Mouse (Mus musculus) hindbrain, postnatal 0 days (tissue): Measurements from ENCODE around the gene Tmprss13. TPM values are rescaled to one million over a fixed set of nuclear protein-coding genes. Genes with fewer than 3 reads are reported as not detected.

Experiments used
- ATAC-seq: fragments of 200-750 bp; cut with Nextera tagmentation; 2 replicates; pipeline ENCODE4 v1.8.0; 2017; ENCODE audit warnings: mild to moderate bottlenecking, moderate TSS enrichment, moderate library complexity
- DNase-seq: peaks from one replicate; pipeline ENCODE4 v3.0.0-alpha.2; 2015; ENCODE audit warnings: low spot score
- H3K27ac ChIP-seq: fragments of 300-500 bp; sonication (generic); 2 replicates; pipeline ENCODE4 v1.5.1; 2014; ENCODE audit warnings: mild to moderate bottlenecking
- H3K27me3 ChIP-seq: fragments of 300-500 bp; sonication (generic); 2 replicates; pipeline ENCODE4 v1.6.1; 2014; ENCODE audit warnings: low read length, mixed read lengths; ENCODE audit not compliant: insufficient read depth
- H3K36me3 ChIP-seq: fragments of 300-500 bp; sonication (generic); 2 replicates; pipeline ENCODE4 v1.6.1; 2014; ENCODE audit warnings: low read length, mixed read lengths; ENCODE audit not compliant: insufficient read depth
- H3K4me1 ChIP-seq: fragments of 300-500 bp; sonication (generic); 2 replicates; pipeline ENCODE4 v1.6.1; 2014; ENCODE audit warnings: antibody characterized with exemption, low read length, mixed read lengths; ENCODE audit not compliant: insufficient read depth
- H3K4me2 ChIP-seq: fragments of 300-500 bp; sonication (generic); 2 replicates; pipeline ENCODE4 v1.6.1; 2014; ENCODE audit warnings: low read depth, mild to moderate bottlenecking, low read length, moderate library complexity, mixed read lengths
- H3K4me3 ChIP-seq: fragments of 300-500 bp; sonication (generic); 2 replicates; pipeline ENCODE4 v1.5.1; 2014; ENCODE audit warnings: low read length
- H3K9ac ChIP-seq: fragments of 300-500 bp; sonication (generic); replicated peaks from 2 replicates; pipeline ENCODE4 v1.6.1; 2014; ENCODE audit warnings: mild to moderate bottlenecking, low read length, moderate library complexity, mixed read lengths
- H3K9me3 ChIP-seq: fragments of 300-500 bp; sonication (generic); 2 replicates; pipeline ENCODE4 v1.6.1; 2016; ENCODE audit warnings: low read length, mixed read lengths
- CTCF ChIP-seq: IDR thresholded peaks from 2 replicates; pipeline ENCODE4 v1.5.1; 2016; ENCODE audit warnings: antibody characterized with exemption, control low read depth, low read depth
- WGBS: fragments of 180-500 bp; shearing (Covaris S2); extraction: QIAGEN DNeasy Blood & Tissue Kit; methylation state at CpG from one replicate; pipeline ENCODE4 v1.1.7; 2014; 5-methylcytosine and 5-hydroxymethylcytosine counted together
- polyA plus RNA-seq: library from polyadenylated mRNA; unstranded; fragments of >200 nt; fragmentation: Nextera tagmentation; extraction: Ambion mirVana; gene quantifications from 2 replicates; pipeline ENCODE4 v1.2.1, GENCODE M21; 2015
- total RNA-seq: library from RNA; depleted of rRNA; stranded (reverse); fragments of >200 nt; gene quantifications from 2 replicates; pipeline ENCODE4 v1.2.3, GENCODE M21; 2014

Tmprss13 gene
- total and polyA plus RNA-seq, 2 experiments from 2014 or later, result not detected

- Histone ChIP-seq H3K9me3 (no peaks in the 10 kb centered on the region), H3K4me2 (no peak overlapping the region), H3K27me3 (no peaks in the 10 kb centered on the region), H3K4me1 (peaks cover 3% of the 10 kb centered on the region; the same call in 1 of the 2 replicates), H3K27ac (no peak overlapping the region), H3K4me3 (no peak overlapping the region), H3K36me3 (no peaks in the 10 kb centered on the region), H3K9ac (no peak overlapping the region)
- DNase-seq (no peak), ATAC-seq (no peak)
- 15% methylated on average over 4 of the region's 4 CpGs for WGBS
- TF ChIP-seq CTCF, result no peak
These were observed 30.3 kb downstream of the Tmprss13 start for GRCm38 (mm10) chr9:45349181-45349580.

- H3K27me3 ChIP-seq, result no peaks in the 10 kb centered on the region
- no peak overlapping the region for H3K9ac ChIP-seq
- no peaks in the 10 kb centered on the region for H3K36me3 ChIP-seq
- ATAC-seq (no peak), DNase-seq (no peak)
- no peak overlapping the region for H3K4me2 ChIP-seq
- H3K4me3 ChIP-seq, result no peak overlapping the region
- no peak for TF ChIP-seq CTCF
- peaks cover 3% of the 10 kb centered on the region; the same call in 1 of the 2 replicates for H3K4me1 ChIP-seq
- 49% methylated on average over 5 of the region's 5 CpGs for WGBS
- no peaks in the 10 kb centered on the region for H3K9me3 ChIP-seq
- no peak overlapping the region for H3K27ac ChIP-seq
These were observed 31.0 kb downstream of the Tmprss13 start for GRCm38 (mm10) chr9:45349851-45350250.

- 82% methylated on average over 2 of the region's 2 CpGs for WGBS
- H3K36me3 ChIP-seq, result no peaks in the 10 kb centered on the region
- no peaks in the 10 kb centered on the region for H3K4me1 ChIP-seq
- H3K9me3 ChIP-seq, result no peaks in the 10 kb centered on the region
- H3K9ac ChIP-seq, result no peak overlapping the region
- ATAC-seq (no peak), DNase-seq (no peak)
- H3K4me3 ChIP-seq, result no peak overlapping the region
- no peak overlapping the region for H3K27ac ChIP-seq
- no peak overlapping the region for H3K4me2 ChIP-seq
- TF ChIP-seq CTCF, result no peak
- H3K27me3 ChIP-seq, result no peaks in the 10 kb centered on the region
These were observed 36.3 kb downstream of the Tmprss13 start for GRCm38 (mm10) chr9:45355192-45355591.

- WGBS, result 69% methylated on average over 7 of the region's 7 CpGs
- no peak overlapping the region for H3K9ac ChIP-seq
- H3K4me3 ChIP-seq, result no peak overlapping the region
- no peaks in the 10 kb centered on the region for H3K27me3 ChIP-seq
- no peak for TF ChIP-seq CTCF
- H3K4me1 ChIP-seq, result peaks cover 8% of the 10 kb centered on the region; the same call in 1 of the 2 replicates
- no peak overlapping the region for H3K27ac ChIP-seq
- no peak overlapping the region for H3K4me2 ChIP-seq
- no peak for DNase-seq
- ATAC-seq, result no peak
- H3K9me3 ChIP-seq, result no peaks in the 10 kb centered on the region
- no peaks in the 10 kb centered on the region for H3K36me3 ChIP-seq
These were observed 39.5 kb downstream of the Tmprss13 start for GRCm38 (mm10) chr9:45358356-45358755.

GRCm38 (mm10) chr9:45362051-45362461, 43.2 kb downstream of the Tmprss13 start:
- Histone ChIP-seq H3K4me3 (no peak overlapping the region), H3K9me3 (no peaks in the 10 kb centered on the region), H3K4me2 (no peak overlapping the region), H3K27me3 (no peaks in the 10 kb centered on the region), H3K27ac (no peak overlapping the region), H3K9ac (no peak overlapping the region), H3K4me1 (peaks cover 8% of the 10 kb centered on the region; the same call in 1 of the 2 replicates), H3K36me3 (no peaks in the 10 kb centered on the region)
- DNase-seq (no peak), ATAC-seq (no peak)
- WGBS, result 16% methylated on average over 2 of the region's 2 CpGs
- no peak for TF ChIP-seq CTCF

- H3K27me3 ChIP-seq, result no peaks in the 10 kb centered on the region
- DNase-seq, result peak; percentile 50
- no peak overlapping the region for H3K4me3 ChIP-seq
- H3K4me2 ChIP-seq, result no peak overlapping the region
- no peak for TF ChIP-seq CTCF
- no peaks in the 10 kb centered on the region for H3K36me3 ChIP-seq
- no peak overlapping the region for H3K9ac ChIP-seq
- peak overlapping the region; percentile 45; the same call in 1 of the 2 replicates for H3K27ac ChIP-seq
- peaks cover 8% of the 10 kb centered on the region; the same call in 1 of the 2 replicates for H3K4me1 ChIP-seq
- 36% methylated on average over 7 of the region's 7 CpGs for WGBS
- H3K9me3 ChIP-seq, result no peaks in the 10 kb centered on the region
- no peak for ATAC-seq
These were observed 44.8 kb downstream of the Tmprss13 start for GRCm38 (mm10) chr9:45363639-45364214.

- no peak overlapping the region for H3K27ac ChIP-seq
- WGBS, result 53% methylated on average over 8 of the region's 8 CpGs
- no peak overlapping the region for H3K9ac ChIP-seq
- no peak overlapping the region for H3K4me2 ChIP-seq
- H3K4me3 ChIP-seq, result no peak overlapping the region
- H3K27me3 ChIP-seq, result no peaks in the 10 kb centered on the region
- H3K36me3 ChIP-seq, result no peaks in the 10 kb centered on the region
- H3K9me3 ChIP-seq, result no peaks in the 10 kb centered on the region
- H3K4me1 ChIP-seq, result peaks cover 9% of the 10 kb centered on the region
- ATAC-seq, result no peak
- DNase-seq, result no peak
- no peak for TF ChIP-seq CTCF
These were observed 48.8 kb downstream of the Tmprss13 start for GRCm38 (mm10) chr9:45367716-45368115.
